Mouse (Mus musculus) mammary gland, adult 2 months (tissue): ENCODE measurements around the gene Vmn1r151. TPM values are rescaled to one million over a fixed set of nuclear protein-coding genes. Genes with fewer than 3 reads are reported as not detected.

ENCODE experiments used
- polyA plus RNA-seq: library from polyadenylated mRNA; depleted of rRNA; stranded (reverse); fragments of >200 nt; gene quantifications from 2 replicates; pipeline ENCODE4 v1.2.3, GENCODE M21; 2012; ENCODE audit warnings: low replicate concordance; rRNA removed

Vmn1r151 gene
- polyA plus RNA-seq, result not detected in 2 replicates

DNA sequence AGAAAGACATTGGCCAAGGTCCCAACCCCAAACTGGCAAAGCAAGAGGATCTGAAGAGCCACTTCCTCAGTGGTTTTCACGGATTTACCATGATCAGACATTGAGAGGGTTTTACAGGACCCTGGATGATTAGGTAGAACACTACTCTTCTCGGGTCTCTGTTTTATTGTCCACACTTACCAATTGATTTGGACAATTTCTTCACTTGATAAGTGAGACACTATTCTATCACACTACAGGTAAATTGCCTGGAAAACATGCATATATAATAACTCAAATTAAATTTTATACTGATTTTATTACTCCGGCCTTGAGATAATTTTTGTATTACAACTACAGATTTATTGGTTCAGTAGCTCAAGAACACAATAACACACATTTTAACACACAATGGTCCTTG is at the start of gene Vmn1r151:
Gene Vmn1r151 (minus strand): TSS at position 101 of the 400 bp plus-strand sequence.

GRCm38 (mm10) chr7:22534787-22535186 is 35.3 kb upstream of the Vmn1r151 start, which contains the start of gene Gm8677:
Gene Gm8677, minus strand, starts transcription at chr7:22534887.

GRCm38 (mm10) chr7:22522667-22523066 is 23.2 kb upstream of the Vmn1r151 start, which contains the start of gene Vmn1r152:
Gene Vmn1r152, plus strand, starts transcription at chr7:22522967.

GRCm38 (mm10) chr7:22463975-22464374 is 35.5 kb downstream of the Vmn1r151 start, which contains the start of gene Gm10665:
Gene Gm10665, minus strand, starts transcription at chr7:22464075.

Other genes with a start within 250 kb of the Vmn1r151 start
- gene Gm4187, start 170.0 kb downstream of the Vmn1r151 start, polyA plus RNA-seq, result not detected in 2 replicates
- gene Gm8660, start 128.6 kb downstream of the Vmn1r151 start, polyA plus RNA-seq, result not detected in 2 replicates
- gene Vmn1r148, start 86.1 kb downstream of the Vmn1r151 start, polyA plus RNA-seq, result not detected in 2 replicates
- gene Vmn1r149, start 61.4 kb downstream of the Vmn1r151 start, polyA plus RNA-seq, result not detected in 2 replicates
- not detected in 2 replicates for gene Gm10665, start 35.6 kb downstream of the Vmn1r151 start, polyA plus RNA-seq
- gene Vmn1r152, start 23.3 kb upstream of the Vmn1r151 start, polyA plus RNA-seq, result not detected in 2 replicates
- not detected in 2 replicates for gene Gm8677, start 35.2 kb upstream of the Vmn1r151 start, polyA plus RNA-seq
- not detected in 2 replicates for gene Gm4201, start 65.7 kb upstream of the Vmn1r151 start, polyA plus RNA-seq
- gene Gm4565, start 88.4 kb upstream of the Vmn1r151 start, polyA plus RNA-seq, result not detected in 2 replicates
- not detected in 2 replicates for gene Vmn1r155, start 158.3 kb upstream of the Vmn1r151 start, polyA plus RNA-seq
- gene Gm8693, start 192.6 kb upstream of the Vmn1r151 start, polyA plus RNA-seq, result not detected in 2 replicates
- gene Gm4567, start 220.0 kb upstream of the Vmn1r151 start, polyA plus RNA-seq, result not detected in 2 replicates